Mouse (Mus musculus) lung, postnatal 0 days (tissue): Measurements from ENCODE around the gene Taar8b. TPM values are rescaled to one million over a fixed set of nuclear protein-coding genes. Genes with fewer than 3 reads are reported as not detected.

Experiments
- ATAC-seq: fragments of 200-750 bp; cut with Nextera tagmentation; 2 replicates; pipeline ENCODE4 v1.8.0; 2017; ENCODE audit warnings: moderate library complexity
- DNase-seq: peaks from one replicate; pipeline ENCODE4 v3.0.0-alpha.2; 2016; ENCODE audit warnings: low spot score
- H3K27ac ChIP-seq: fragments of 300-500 bp; sonication (generic); 2 replicates; pipeline ENCODE4 v1.5.1; 2014; ENCODE audit warnings: antibody characterized with exemption, mild to moderate bottlenecking, low read length, mixed read lengths
- H3K27me3 ChIP-seq: fragments of 300-500 bp; sonication (generic); replicated peaks from 2 replicates; pipeline ENCODE4 v1.6.1; 2014; ENCODE audit warnings: low read length, mixed read lengths; ENCODE audit not compliant: insufficient read depth
- H3K36me3 ChIP-seq: fragments of 300-500 bp; sonication (generic); 2 replicates; pipeline ENCODE4 v1.6.1; 2014; ENCODE audit warnings: low read length, mixed read lengths; ENCODE audit not compliant: insufficient read depth
- H3K4me1 ChIP-seq: fragments of 300-500 bp; sonication (generic); 2 replicates; pipeline ENCODE4 v1.6.1; 2014; ENCODE audit warnings: antibody characterized with exemption, low read depth, low read length, mixed read lengths; ENCODE audit not compliant: insufficient read depth
- H3K4me2 ChIP-seq: fragments of 300-500 bp; sonication (generic); replicated peaks from 2 replicates; pipeline ENCODE4 v1.6.1; 2014; ENCODE audit warnings: low read depth, mild to moderate bottlenecking, low read length, moderate library complexity, mixed read lengths
- H3K4me3 ChIP-seq: fragments of 300-500 bp; sonication (generic); 2 replicates; pipeline ENCODE4 v1.5.1; 2014; ENCODE audit warnings: low read depth, low read length
- H3K9ac ChIP-seq: fragments of 300-500 bp; sonication (generic); replicated peaks from 2 replicates; pipeline ENCODE4 v1.6.1; 2014; ENCODE audit warnings: low read depth, mild to moderate bottlenecking
- H3K9me3 ChIP-seq: fragments of 300-500 bp; sonication (generic); 2 replicates; pipeline ENCODE4 v1.6.1; 2016; ENCODE audit warnings: low read length, mixed read lengths
- CTCF ChIP-seq: IDR thresholded peaks from 2 replicates; pipeline ENCODE4 v1.5.1; 2016; ENCODE audit warnings: antibody characterized with exemption, mild to moderate bottlenecking
- EP300 ChIP-seq: IDR thresholded peaks from 2 replicates; pipeline ENCODE4 v1.6.1; 2016; ENCODE audit warnings: antibody characterized with exemption, mild to moderate bottlenecking, control low read depth
- WGBS: fragments of 180-500 bp; shearing (Covaris S2); extraction: QIAGEN DNeasy Blood & Tissue Kit; methylation state at CpG from one replicate; pipeline ENCODE4 v1.1.7; 2014; 5-methylcytosine and 5-hydroxymethylcytosine counted together
- polyA plus RNA-seq: library from polyadenylated mRNA; unstranded; fragments of >200 nt; fragmentation: Nextera tagmentation; extraction: Ambion mirVana; gene quantifications from 2 replicates; pipeline ENCODE4 v1.2.1, GENCODE M21; 2015

The Taar8b gene
- not detected in 2 replicates for polyA plus RNA-seq

DNA sequence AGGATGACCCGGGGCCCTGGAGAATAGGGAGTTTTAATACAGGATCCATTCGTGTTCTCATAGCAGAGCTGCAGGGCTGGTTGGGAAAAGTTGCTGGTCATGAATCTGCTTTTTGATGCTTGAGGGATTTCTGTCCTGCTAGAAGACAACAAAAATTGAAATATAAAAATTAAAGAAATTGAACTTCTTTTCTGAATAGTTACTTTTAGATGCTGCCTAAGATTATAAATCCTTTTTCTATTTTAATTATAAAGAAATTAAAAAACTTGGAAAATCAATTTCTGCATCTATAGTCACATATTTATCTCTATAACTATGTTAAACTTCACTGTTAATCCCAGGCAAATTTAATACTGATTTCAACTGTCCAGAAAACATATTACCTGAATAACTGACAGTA, at the start of gene Taar8b:
TSS of gene Taar8b (minus strand) at position 101 of the 400 bp plus-strand sequence.
- H3K4me2 ChIP-seq, result no peak within 1 kb of the TSS
- H3K4me3 ChIP-seq, result no peak within 1 kb of the TSS
- TF ChIP-seq EP300 (no peak), CTCF (no peak)
- H3K9ac ChIP-seq, result no peak within 1 kb of the TSS
- 58% methylated on average over 2 of the region's 2 CpGs for WGBS
- no peak for DNase-seq
- no peak for ATAC-seq
- H3K36me3 ChIP-seq, result no peaks in the 10 kb centered on the region
- H3K27me3 ChIP-seq, result no peaks in the 10 kb centered on the region
- no peak within 1 kb of the TSS for H3K27ac ChIP-seq
- no peaks in the 10 kb centered on the region for H3K4me1 ChIP-seq
- no peaks in the 10 kb centered on the region for H3K9me3 ChIP-seq

DNA sequence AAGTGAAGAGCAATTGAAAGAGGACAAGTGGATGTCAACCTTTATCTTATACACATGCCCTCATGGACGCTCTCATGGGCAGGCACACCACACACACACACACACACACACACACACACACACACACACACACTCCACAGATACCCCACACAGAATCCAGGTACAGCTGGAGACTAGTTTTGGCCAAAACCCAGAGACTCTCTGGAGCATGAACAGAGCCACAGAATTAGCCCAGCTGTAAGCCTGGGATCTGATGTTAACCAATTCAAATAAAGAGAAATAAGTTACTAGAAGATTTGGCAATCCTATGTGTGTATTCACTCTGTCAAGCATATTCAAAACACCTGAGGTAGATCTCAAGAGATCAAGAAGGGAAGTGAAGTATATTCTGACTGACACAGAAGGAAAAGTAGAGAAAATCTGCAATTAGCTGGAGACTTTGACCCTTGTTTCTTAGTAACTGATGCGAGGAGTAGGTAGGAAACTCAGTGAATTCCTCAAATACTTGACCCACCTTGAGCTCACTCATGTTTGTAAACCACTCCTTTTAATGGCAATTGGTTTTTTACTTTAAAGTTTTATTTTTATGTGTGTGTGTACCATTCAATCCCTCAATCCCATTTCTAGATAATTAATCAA, 46.6 kb upstream of the Taar8b start:
- Histone ChIP-seq H3K4me2 (no peak overlapping the region), H3K4me1 (no peaks in the 10 kb centered on the region), H3K9me3 (no peaks in the 10 kb centered on the region), H3K36me3 (no peaks in the 10 kb centered on the region), H3K27me3 (no peaks in the 10 kb centered on the region), H3K9ac (no peak overlapping the region), H3K27ac (no peak overlapping the region), H3K4me3 (no peak overlapping the region)
- WGBS, result 47% methylated on average over 2 of the region's 2 CpGs
- ATAC-seq (peak; percentile 61), DNase-seq (peak; percentile 74)
- TF ChIP-seq EP300 (peak; percentile 26; the same call in 1 of the 2 replicates), CTCF (no peak)

DNA sequence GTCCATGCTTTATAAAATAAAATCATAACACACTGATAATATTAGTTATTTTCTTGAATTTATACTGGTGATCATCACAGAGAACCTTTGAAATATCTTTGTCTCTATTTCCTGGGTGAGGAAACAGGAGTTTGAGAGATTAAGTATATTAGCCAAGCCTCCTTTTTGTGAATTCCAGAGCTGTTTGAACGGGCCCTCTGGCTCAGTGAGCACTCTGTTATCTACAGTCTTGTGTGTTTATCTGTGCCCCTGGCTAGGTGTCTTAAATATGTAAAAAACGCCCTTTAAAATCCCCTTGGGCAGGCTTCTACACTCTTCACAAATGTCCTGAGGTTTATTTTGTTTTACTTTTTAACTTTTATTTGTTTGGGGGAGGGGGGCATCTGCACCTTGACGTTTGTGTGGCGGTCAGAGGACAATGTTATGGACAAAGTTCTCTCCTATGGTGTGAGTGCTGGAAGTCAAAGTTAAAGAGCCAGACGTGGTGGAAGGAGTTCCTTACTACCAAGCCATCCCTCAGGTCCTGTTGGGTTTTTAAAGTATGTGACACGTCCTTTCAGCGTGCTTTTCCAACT, 42.1 kb upstream of the Taar8b start:
- Histone ChIP-seq H3K27ac (peak overlapping the region; percentile 74), H3K9me3 (no peaks in the 10 kb centered on the region), H3K9ac (no peak overlapping the region), H3K4me3 (no peak overlapping the region), H3K27me3 (no peaks in the 10 kb centered on the region), H3K36me3 (no peaks in the 10 kb centered on the region), H3K4me1 (no peaks in the 10 kb centered on the region; the same call in 1 of the 2 replicates), H3K4me2 (no peak overlapping the region)
- peak; percentile 49 for DNase-seq
- WGBS, result 29% methylated on average over 7 of the region's 7 CpGs
- peak; percentile 51; the same call in 1 of the 2 replicates for ATAC-seq
- TF ChIP-seq CTCF, result no peak
- TF ChIP-seq EP300, result peak; percentile 56

DNA sequence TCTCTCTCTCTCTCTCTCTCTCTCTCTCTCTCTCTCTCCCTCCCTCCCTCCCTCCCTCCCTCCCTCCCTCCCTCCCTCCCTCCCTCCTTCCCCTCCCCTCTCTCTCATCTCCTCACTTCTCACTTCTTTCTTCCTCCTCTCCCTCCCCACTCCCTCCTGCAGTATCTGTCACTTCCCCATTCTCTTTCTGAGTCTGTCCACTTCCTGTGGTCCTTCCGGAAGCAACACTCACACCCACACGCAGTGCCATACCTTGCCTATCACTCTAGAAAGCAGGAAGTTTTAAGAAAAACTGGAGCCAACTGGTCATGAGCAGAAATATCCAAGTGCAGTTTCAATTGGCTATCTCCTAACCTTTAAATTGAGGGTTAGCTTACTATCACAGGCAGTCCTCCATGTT, 41.0 kb upstream of the Taar8b start:
- no peak overlapping the region for H3K4me2 ChIP-seq
- H3K4me1 ChIP-seq, result no peaks in the 10 kb centered on the region; the same call in 1 of the 2 replicates
- TF ChIP-seq CTCF (no peak), EP300 (no peak)
- peak; percentile 37 for DNase-seq
- no peaks in the 10 kb centered on the region for H3K9me3 ChIP-seq
- WGBS, result 9% methylated on average over 2 of the region's 2 CpGs
- H3K9ac ChIP-seq, result no peak overlapping the region
- no peak for ATAC-seq
- H3K27ac ChIP-seq, result peak overlapping the region; percentile 58
- no peak overlapping the region for H3K4me3 ChIP-seq
- H3K27me3 ChIP-seq, result no peaks in the 10 kb centered on the region
- no peaks in the 10 kb centered on the region for H3K36me3 ChIP-seq

DNA sequence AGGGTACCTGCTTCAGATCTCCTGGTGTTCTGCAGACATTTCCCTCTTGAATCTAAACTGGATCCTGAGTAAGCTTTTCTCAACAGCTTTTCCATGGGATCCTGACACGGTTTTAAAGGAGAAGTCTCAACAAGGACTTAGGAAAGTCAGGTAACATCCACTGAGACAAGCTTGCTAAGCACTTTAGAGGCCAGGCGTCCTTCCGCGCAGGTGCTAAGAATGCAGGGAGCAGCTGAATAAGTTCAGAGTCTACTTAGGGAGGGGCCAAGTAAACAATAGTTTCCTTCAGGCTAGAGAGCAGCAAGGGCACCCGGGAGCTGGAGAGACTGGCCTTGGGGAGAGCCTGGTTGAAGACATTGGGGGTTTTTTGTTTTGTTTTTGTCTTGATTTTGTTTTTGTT, 40.2 kb upstream of the Taar8b start:
- H3K36me3 ChIP-seq, result no peaks in the 10 kb centered on the region
- peak overlapping the region; percentile 58 for H3K27ac ChIP-seq
- no peaks in the 10 kb centered on the region for H3K9me3 ChIP-seq
- H3K27me3 ChIP-seq, result no peaks in the 10 kb centered on the region
- no peak overlapping the region for H3K9ac ChIP-seq
- WGBS, result 14% methylated on average over 5 of the region's 5 CpGs
- no peaks in the 10 kb centered on the region; the same call in 1 of the 2 replicates for H3K4me1 ChIP-seq
- peak overlapping the region; percentile 47 for H3K4me2 ChIP-seq
- ATAC-seq (peak; percentile 89), DNase-seq (peak; percentile 90)
- TF ChIP-seq CTCF, result no peak
- peak; percentile 13; the same call in 1 of the 2 replicates for TF ChIP-seq EP300
- H3K4me3 ChIP-seq, result no peak overlapping the region

DNA sequence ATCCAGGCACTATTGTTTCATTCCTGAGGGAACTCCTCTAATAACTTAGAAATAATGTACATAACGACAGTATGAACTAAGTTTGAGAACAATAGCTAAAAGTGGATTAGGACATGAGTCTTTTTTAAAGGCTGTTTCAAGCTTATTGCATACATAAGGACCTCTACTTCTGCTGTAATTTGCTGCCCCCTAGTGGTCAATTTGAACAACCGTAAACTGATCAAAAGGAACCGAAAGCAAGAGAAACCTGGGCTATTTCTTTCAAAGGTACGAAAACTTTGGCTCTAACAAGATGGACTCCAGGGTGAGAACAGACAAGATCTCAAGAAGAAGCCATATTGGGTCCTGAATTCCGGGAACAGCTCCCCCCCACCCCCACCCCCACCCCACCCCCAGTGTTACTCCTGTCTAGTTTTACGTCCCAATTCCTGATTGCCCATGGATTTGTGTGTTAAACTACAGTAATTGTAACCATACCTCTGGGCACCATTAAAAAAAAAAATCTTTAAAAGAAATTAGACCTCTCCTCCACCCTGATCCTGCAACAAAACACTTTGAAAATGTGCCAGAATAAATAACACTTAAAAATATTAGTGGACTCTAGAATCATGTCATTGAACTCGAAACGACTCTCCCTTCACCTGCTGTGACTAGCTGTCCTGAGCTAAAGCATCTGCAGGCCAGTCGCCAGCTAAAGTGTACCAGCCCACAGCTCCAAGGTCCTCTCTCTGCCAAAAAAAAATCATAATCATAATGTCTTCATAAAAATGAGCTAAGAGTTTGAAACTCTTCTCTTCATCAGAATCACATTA, 39.6 kb upstream of the Taar8b start:
- H3K27ac ChIP-seq, result peak overlapping the region; percentile 58
- DNase-seq, result peak; percentile 96
- no peak overlapping the region; the same call in 1 of the 2 replicates for H3K9ac ChIP-seq

More for the DNA sequence above, 39.6 kb upstream of the Taar8b start:
- ATAC-seq, result peak; percentile 72
- TF ChIP-seq EP300 (no peak), CTCF (peak; percentile 84)
- Histone ChIP-seq H3K4me1 (no peaks in the 10 kb centered on the region; the same call in 1 of the 2 replicates), H3K4me3 (peak overlapping the region; percentile 31), H3K9me3 (no peaks in the 10 kb centered on the region), H3K36me3 (no peaks in the 10 kb centered on the region), H3K4me2 (peak overlapping the region; percentile 47), H3K27me3 (no peaks in the 10 kb centered on the region)
- WGBS, result 16% methylated on average over 9 of the region's 9 CpGs
